In the genomic region with DNA sequence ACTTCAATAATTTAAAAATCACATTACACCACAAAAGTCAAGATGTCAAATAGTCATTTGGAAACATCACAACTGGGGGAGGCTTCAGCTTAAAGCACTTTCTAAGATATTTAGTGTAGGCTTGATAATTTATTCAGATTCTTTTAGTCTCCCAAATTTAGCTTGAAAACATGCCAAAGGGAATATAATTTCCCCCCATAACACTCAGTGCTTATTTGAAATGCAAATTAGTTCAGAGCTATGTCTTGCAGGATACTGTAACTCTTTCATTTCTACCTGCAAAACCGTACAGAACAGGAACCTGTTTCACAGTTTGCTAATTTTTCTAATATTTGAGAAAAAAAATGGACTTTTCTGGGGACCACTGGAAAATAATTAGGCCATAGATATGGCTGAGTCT, we compare ENCODE assay signal across 22 mouse cellular contexts.
DNase-seq lines count a peak whose midpoint lies in the region; ATAC-seq and TF ChIP-seq lines count a peak whose summit lies in the region.
"Had no signal": no experiment of that assay in that cellular context is flagged by ENCODE, and none has a peak within 500 bp of the region (broad histone marks: within the 10 kb centered on the region; RNA-seq: fewer than 3 reads in every experiment).

No protein-coding gene starts in this region.

- WGBS in forebrain, embryonic 14.5 days: 39% methylated on average over 1 of the region's 1 CpGs
- WGBS in forebrain, embryonic 12.5 days: 64% methylated on average over 1 of the region's 1 CpGs
- WGBS in kidney, postnatal 0 days: 58% methylated on average over 1 of the region's 1 CpGs
- 52% methylated on average over 1 of the region's 1 CpGs for WGBS in kidney, embryonic 16.5 days
- WGBS in forebrain, embryonic 16.5 days: 18% methylated on average over 1 of the region's 1 CpGs
- 65% methylated on average over 1 of the region's 1 CpGs for WGBS in stomach, postnatal 0 days

- peak; percentile 77 for DNase-seq in forebrain, embryonic 14.5 days (ENCODE audit: low spot score)
- DNase-seq in kidney, postnatal 0 days (ENCODE audit: low spot score): peak; percentile 1
- DNase-seq in brain, adult 2 months (ENCODE audit: low read depth, low spot score): peak; percentile 65
- DNase-seq in stomach, postnatal 0 days (ENCODE audit: low spot score): no peak
- DNase-seq in adrenal gland, adult 2 months: no peak
- DNase-seq: adrenal gland, postnatal 14 days; cerebellum, adult 11-12 months; cerebellum, adult 9-10 months; cerebellum, postnatal 25 days; gastrocnemius, postnatal 10 days; heart, adult 18-20 months; heart, postnatal 10 days; heart, postnatal 4 days had no signal

- no peak overlapping the region for H3K4me2 ChIP-seq in forebrain, embryonic 14.5 days (ENCODE audit: low read length)
- H3K4me2 ChIP-seq in forebrain, embryonic 12.5 days: no peak overlapping the region
- no peak overlapping the region for H3K4me2 ChIP-seq in kidney, postnatal 0 days (ENCODE audit: low read length)
- H3K4me2 ChIP-seq in kidney, embryonic 16.5 days (replicated peaks; ENCODE audit: low read depth, low read length): no peak overlapping the region
- no peak overlapping the region for H3K4me2 ChIP-seq in forebrain, embryonic 16.5 days (ENCODE audit: low read length)
- no peak overlapping the region for H3K4me2 ChIP-seq in stomach, postnatal 0 days (replicated peaks; ENCODE audit: low read depth)
- H3K4me2 ChIP-seq: embryonic facial prominence, embryonic 13.5 days; hindbrain, embryonic 12.5 days had no signal

- no peaks in the 10 kb centered on the region for H3K9me3 ChIP-seq in forebrain, embryonic 14.5 days (replicated peaks; ENCODE audit: control insufficient read depth, low read length)
- no peaks in the 10 kb centered on the region for H3K9me3 ChIP-seq in forebrain, embryonic 12.5 days
- H3K9me3 ChIP-seq in kidney, postnatal 0 days (replicated peaks; ENCODE audit: low read length): no peaks in the 10 kb centered on the region
- no peaks in the 10 kb centered on the region for H3K9me3 ChIP-seq in kidney, embryonic 16.5 days (ENCODE audit: low read length)
- H3K9me3 ChIP-seq in forebrain, embryonic 16.5 days (ENCODE audit: control insufficient read depth, low read length): no peaks in the 10 kb centered on the region
- H3K9me3 ChIP-seq in stomach, postnatal 0 days (ENCODE audit: control insufficient read depth, low read length): no peaks in the 10 kb centered on the region
- H3K9me3 ChIP-seq: heart, embryonic 10.5 days; hindbrain, embryonic 12.5 days had no signal

- no peak for TF ChIP-seq EP300 in stomach, postnatal 0 days (optimal IDR thresholded peaks at IDR 0.05)

- H3K27me3 ChIP-seq in forebrain, embryonic 14.5 days (replicated peaks; ENCODE audit: control insufficient read depth, insufficient read depth, low read length): no peaks in the 10 kb centered on the region
- no peaks in the 10 kb centered on the region for H3K27me3 ChIP-seq in forebrain, embryonic 12.5 days
- H3K27me3 ChIP-seq in kidney, postnatal 0 days (ENCODE audit: insufficient read depth, low read length): no peaks in the 10 kb centered on the region
- no peaks in the 10 kb centered on the region for H3K27me3 ChIP-seq in kidney, embryonic 16.5 days (ENCODE audit: insufficient read depth, low read length)
- H3K27me3 ChIP-seq in forebrain, embryonic 16.5 days (replicated peaks; ENCODE audit: control insufficient read depth, insufficient read depth, low read length): no peaks in the 10 kb centered on the region
- no peaks in the 10 kb centered on the region for H3K27me3 ChIP-seq in stomach, postnatal 0 days (ENCODE audit: control insufficient read depth, insufficient read depth, low read length)
- H3K27me3 ChIP-seq: embryonic facial prominence, embryonic 13.5 days; hindbrain, embryonic 12.5 days had no signal

- no peak overlapping the region for H3K4me3 ChIP-seq in forebrain, embryonic 14.5 days (ENCODE audit: low read depth, low read length)
- no peak overlapping the region for H3K4me3 ChIP-seq in forebrain, embryonic 12.5 days (replicated peaks)
- no peak overlapping the region for H3K4me3 ChIP-seq in kidney, postnatal 0 days (replicated peaks; ENCODE audit: low read depth, low read length)
- no peak overlapping the region for H3K4me3 ChIP-seq in kidney, embryonic 16.5 days (ENCODE audit: low read length)
- no peak overlapping the region for H3K4me3 ChIP-seq in forebrain, embryonic 16.5 days (replicated peaks; ENCODE audit: low read length)
- no peak overlapping the region for H3K4me3 ChIP-seq in stomach, postnatal 0 days (ENCODE audit: low read depth, low read length)
- H3K4me3 ChIP-seq: embryonic facial prominence, embryonic 13.5 days; heart, embryonic 10.5 days; hindbrain, embryonic 12.5 days had no signal

- TF ChIP-seq CTCF in kidney, postnatal 0 days (IDR thresholded peaks at IDR 0.05; ENCODE audit: low read depth): no peak
- no peak for TF ChIP-seq CTCF in stomach, postnatal 0 days (IDR thresholded peaks at IDR 0.05; ENCODE audit: low read depth)

- ATAC-seq in forebrain, embryonic 14.5 days: peak; percentile 40; the same call in 1 of the 2 replicates
- no peak for ATAC-seq in forebrain, embryonic 12.5 days (ENCODE audit: low FRiP score)
- no peak for ATAC-seq in kidney, postnatal 0 days (replicated peaks; ENCODE audit: low FRiP score, low read depth)
- ATAC-seq in kidney, embryonic 16.5 days (ENCODE audit: low FRiP score, low TSS enrichment): no peak
- peak; percentile 80 for ATAC-seq in forebrain, embryonic 16.5 days
- ATAC-seq in stomach, postnatal 0 days (ENCODE audit: low FRiP score, low TSS enrichment): no peak
- ATAC-seq: hindbrain, embryonic 16.5 days; inflammation-experienced regulatory T-cells, adult 6 months; intestine, postnatal 0 days had no signal

- no peak overlapping the region for H3K27ac ChIP-seq in forebrain, embryonic 14.5 days (ENCODE audit: low read depth, low read length)
- H3K27ac ChIP-seq in forebrain, embryonic 12.5 days: no peak overlapping the region
- no peak overlapping the region for H3K27ac ChIP-seq in kidney, postnatal 0 days
- no peak overlapping the region for H3K27ac ChIP-seq in kidney, embryonic 16.5 days (ENCODE audit: low read length)
- 0 out of 2 replicates have a peak overlapping the region, but pooled peaks have one; percentile 4 for H3K27ac ChIP-seq in forebrain, embryonic 16.5 days (ENCODE audit: low read length)
- no peak overlapping the region for H3K27ac ChIP-seq in stomach, postnatal 0 days (replicated peaks)
- H3K27ac ChIP-seq: embryonic facial prominence, embryonic 13.5 days; heart, embryonic 10.5 days; hindbrain, embryonic 12.5 days had no signal

- no peak overlapping the region for H3K9ac ChIP-seq in forebrain, embryonic 14.5 days (ENCODE audit: low read length)
- no peak overlapping the region for H3K9ac ChIP-seq in forebrain, embryonic 12.5 days
- H3K9ac ChIP-seq in kidney, postnatal 0 days (ENCODE audit: low read depth, low read length): no peak overlapping the region
- no peak overlapping the region for H3K9ac ChIP-seq in kidney, embryonic 16.5 days (replicated peaks; ENCODE audit: low read length)
- no peak overlapping the region for H3K9ac ChIP-seq in forebrain, embryonic 16.5 days (replicated peaks; ENCODE audit: low read depth, low read length)
- H3K9ac ChIP-seq in stomach, postnatal 0 days (ENCODE audit: low read length): no peak overlapping the region
- H3K9ac ChIP-seq: embryonic facial prominence, embryonic 13.5 days; hindbrain, embryonic 12.5 days had no signal

- H3K36me3 ChIP-seq in forebrain, embryonic 14.5 days (ENCODE audit: control insufficient read depth, insufficient read depth, low read length): no peaks in the 10 kb centered on the region
- H3K36me3 ChIP-seq in forebrain, embryonic 12.5 days (replicated peaks): no peaks in the 10 kb centered on the region
- no peaks in the 10 kb centered on the region for H3K36me3 ChIP-seq in kidney, postnatal 0 days (ENCODE audit: insufficient read depth, low read length)
- H3K36me3 ChIP-seq in kidney, embryonic 16.5 days (ENCODE audit: insufficient read depth, low read length): no peaks in the 10 kb centered on the region
- no peaks in the 10 kb centered on the region for H3K36me3 ChIP-seq in forebrain, embryonic 16.5 days (ENCODE audit: control insufficient read depth, insufficient read depth)
- no peaks in the 10 kb centered on the region for H3K36me3 ChIP-seq in stomach, postnatal 0 days (ENCODE audit: control insufficient read depth, insufficient read depth, low read length)
- H3K36me3 ChIP-seq: embryonic facial prominence, embryonic 13.5 days; heart, embryonic 10.5 days; hindbrain, embryonic 12.5 days had no signal

- no peaks in the 10 kb centered on the region for H3K4me1 ChIP-seq in forebrain, embryonic 14.5 days (ENCODE audit: control insufficient read depth, insufficient read depth, low read length)
- H3K4me1 ChIP-seq in forebrain, embryonic 12.5 days: no peaks in the 10 kb centered on the region
- no peaks in the 10 kb centered on the region for H3K4me1 ChIP-seq in kidney, postnatal 0 days (replicated peaks; ENCODE audit: insufficient read depth, low read length)
- no peaks in the 10 kb centered on the region for H3K4me1 ChIP-seq in kidney, embryonic 16.5 days (ENCODE audit: insufficient read depth, low read length)
- peaks cover 7% of the 10 kb centered on the region; the same call in 1 of the 2 replicates for H3K4me1 ChIP-seq in forebrain, embryonic 16.5 days (replicated peaks; ENCODE audit: control insufficient read depth, insufficient read depth, low read length)
- H3K4me1 ChIP-seq in stomach, postnatal 0 days (replicated peaks; ENCODE audit: control insufficient read depth, insufficient read depth): no peaks in the 10 kb centered on the region
- H3K4me1 ChIP-seq: embryonic facial prominence, embryonic 13.5 days; heart, embryonic 10.5 days; hindbrain, embryonic 12.5 days had no signal

Comparison
In these comparisons a context has a peak if more than half of its experiments do, and no peak if none do; other contexts are left out.
1. ATAC-seq: peak in forebrain, embryonic 14.5 days (single experiment) and forebrain, embryonic 16.5 days (single experiment); none in forebrain, embryonic 12.5 days (single experiment), kidney, postnatal 0 days (single experiment), kidney, embryonic 16.5 days (single experiment) and stomach, postnatal 0 days (single experiment).
2. DNase-seq: peak in forebrain, embryonic 14.5 days (single experiment), kidney, postnatal 0 days (single experiment) and brain, adult 2 months (single experiment); none in stomach, postnatal 0 days (single experiment) and adrenal gland, adult 2 months (single experiment).